Mouse (Mus musculus): ENCODE data around the gene Rps19bp1. TPM values are rescaled to one million over a fixed set of nuclear protein-coding genes. Genes with fewer than 3 reads are reported as not detected.

The Rps19bp1 gene
- total and polyA plus RNA-seq, 2 experiments, result 8.3 to 17.0 TPM

DNA sequence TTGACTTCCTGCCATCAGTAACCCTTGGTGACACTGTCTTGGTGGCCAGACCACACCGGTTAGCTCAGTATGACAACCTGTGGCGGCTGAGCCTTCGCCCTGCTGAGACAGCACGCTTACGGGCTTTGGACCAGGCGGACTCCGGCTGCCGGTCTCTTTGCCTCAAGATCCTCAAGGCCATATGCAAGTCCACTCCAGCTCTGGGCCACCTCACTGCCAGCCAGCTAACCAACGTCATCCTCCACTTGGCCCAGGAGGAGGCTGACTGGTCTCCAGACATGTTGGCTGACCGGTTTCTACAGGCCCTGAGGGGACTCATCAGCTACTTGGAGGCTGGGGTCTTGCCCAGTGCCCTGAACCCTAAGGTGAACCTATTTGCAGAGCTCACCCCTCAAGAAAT is 14.4 kb downstream of the Rps19bp1 start:
- peaks cover 36% of the 10 kb centered on the region for H3K36me3 ChIP-seq (ENCODE audit: control insufficient read depth, insufficient read depth, low read length)
- TF ChIP-seq CTCF (IDR thresholded peaks at IDR 0.05; ENCODE audit: low read depth, low read length), result no peak
- no peak for TF ChIP-seq POLR2A (IDR thresholded peaks at IDR 0.05; ENCODE audit: extremely low read depth, insufficient read depth, low read length)
- peaks cover 34% of the 10 kb centered on the region for H3K4me1 ChIP-seq (ENCODE audit: control insufficient read depth, insufficient read depth, low read length)
- no peaks in the 10 kb centered on the region for H3K79me2 ChIP-seq (ENCODE audit: control insufficient read depth, insufficient read depth, low read length)
- peak; percentile 76 for DNase-seq (ENCODE audit: extremely low read depth, low read depth, low spot score)
- no peak overlapping the region for H3K4me3 ChIP-seq (ENCODE audit: insufficient read depth, low read depth, low read length)
- WGBS, result 28% methylated on average over 10 of the region's 10 CpGs
- 0 out of 2 replicates have a peak overlapping the region, but pooled peaks have one; percentile 2 for H3K9ac ChIP-seq (ENCODE audit: low read depth, low read length)
- peak overlapping the region; percentile 93 for H3K27ac ChIP-seq (replicated peaks; ENCODE audit: insufficient read depth, low read depth, low read length)
- H3K27me3 ChIP-seq (ENCODE audit: control insufficient read depth, insufficient read depth, low read length), result no peaks in the 10 kb centered on the region

DNA sequence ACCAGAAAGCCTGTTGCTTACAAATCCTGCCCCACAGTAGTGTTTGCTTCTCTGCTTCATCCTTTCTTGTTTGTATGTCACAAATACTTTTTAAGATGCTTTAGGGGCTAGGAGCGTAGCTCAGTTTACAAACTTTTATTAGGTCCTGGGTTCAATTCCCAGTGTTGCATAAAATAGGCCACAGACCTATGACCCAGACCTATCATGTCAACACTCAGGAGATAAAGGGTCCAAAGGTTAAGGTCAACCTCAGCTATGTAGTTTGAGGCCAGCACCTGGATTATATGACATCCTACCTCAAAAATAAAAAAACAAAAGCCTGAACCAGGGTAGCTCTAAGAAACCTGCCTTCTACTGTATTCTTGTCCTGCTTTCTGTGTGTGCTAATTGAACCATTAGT is 15.5 kb downstream of the Rps19bp1 start:
- Histone ChIP-seq H3K27ac (replicated peaks; ENCODE audit: insufficient read depth, low read depth, low read length) (peak overlapping the region; percentile 96), H3K4me3 (ENCODE audit: insufficient read depth, low read depth, low read length) (no peak overlapping the region), H3K79me2 (ENCODE audit: control insufficient read depth, insufficient read depth, low read length) (no peaks in the 10 kb centered on the region), H3K9ac (ENCODE audit: low read depth, low read length) (no peak overlapping the region), H3K4me1 (ENCODE audit: control insufficient read depth, insufficient read depth, low read length) (peaks cover 30% of the 10 kb centered on the region), H3K27me3 (ENCODE audit: control insufficient read depth, insufficient read depth, low read length) (no peaks in the 10 kb centered on the region), H3K36me3 (ENCODE audit: control insufficient read depth, insufficient read depth, low read length) (peaks cover 42% of the 10 kb centered on the region)
- 46% methylated on average over 1 of the region's 1 CpGs for WGBS
- peak; percentile 89 for DNase-seq (ENCODE audit: extremely low read depth, low read depth, low spot score)
- TF ChIP-seq POLR2A (IDR thresholded peaks at IDR 0.05; ENCODE audit: extremely low read depth, insufficient read depth, low read length) (no peak), CTCF (IDR thresholded peaks at IDR 0.05; ENCODE audit: low read depth, low read length) (no peak)

DNA sequence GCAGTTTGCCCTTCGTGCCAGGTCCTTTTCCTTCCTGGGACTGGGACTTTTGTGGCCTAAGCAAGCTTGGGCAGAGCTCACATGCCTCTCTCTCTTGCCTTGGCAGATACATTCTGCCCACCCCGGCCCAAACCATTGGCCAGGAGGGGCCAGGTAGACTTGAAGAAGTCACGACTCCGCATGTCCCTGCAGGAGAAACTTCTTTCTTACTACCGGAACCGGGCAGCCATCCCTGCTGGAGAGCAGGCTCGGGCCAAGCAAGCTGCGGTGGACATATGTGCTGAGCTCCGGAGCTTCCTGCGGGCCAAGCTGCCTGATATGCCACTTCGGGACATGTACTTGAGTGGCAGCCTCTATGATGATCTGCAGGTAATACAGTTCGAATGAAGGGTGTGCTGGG is 16.0 kb downstream of the Rps19bp1 start:
- Histone ChIP-seq H3K79me2 (ENCODE audit: control insufficient read depth, insufficient read depth, low read length) (no peaks in the 10 kb centered on the region), H3K9ac (ENCODE audit: low read depth, low read length) (no peak overlapping the region; the same call in 1 of the 2 replicates), H3K4me3 (ENCODE audit: insufficient read depth, low read depth, low read length) (no peak overlapping the region), H3K27me3 (ENCODE audit: control insufficient read depth, insufficient read depth, low read length) (no peaks in the 10 kb centered on the region), H3K36me3 (ENCODE audit: control insufficient read depth, insufficient read depth, low read length) (peaks cover 42% of the 10 kb centered on the region), H3K4me1 (ENCODE audit: control insufficient read depth, insufficient read depth, low read length) (peaks cover 29% of the 10 kb centered on the region), H3K27ac (replicated peaks; ENCODE audit: insufficient read depth, low read depth, low read length) (peak overlapping the region; percentile 96)
- WGBS, result 96% methylated on average over 12 of the region's 12 CpGs
- no peak for DNase-seq (ENCODE audit: extremely low read depth, low read depth, low spot score)
- TF ChIP-seq POLR2A (IDR thresholded peaks at IDR 0.05; ENCODE audit: extremely low read depth, insufficient read depth, low read length) (no peak), CTCF (IDR thresholded peaks at IDR 0.05; ENCODE audit: low read depth, low read length) (no peak)

DNA sequence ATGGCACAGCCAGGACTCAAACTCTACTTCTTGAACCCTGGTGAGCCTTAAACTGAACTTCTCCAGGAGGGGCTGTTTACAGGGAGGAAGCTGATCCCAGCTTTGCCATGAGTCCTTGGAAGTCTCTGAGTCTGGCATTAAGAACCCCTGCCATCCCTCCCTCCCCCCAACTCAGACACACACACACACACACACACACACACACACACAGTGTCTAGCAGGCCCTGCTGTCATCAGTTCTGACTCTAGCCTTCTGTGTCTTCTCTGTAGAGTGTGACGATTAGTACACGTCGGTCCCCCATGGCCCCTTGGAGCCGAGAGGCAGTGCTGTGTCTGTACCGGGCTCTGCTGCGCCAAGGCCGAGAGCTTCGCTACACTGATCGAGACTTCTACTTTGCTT is 28.6 kb downstream of the Rps19bp1 start, which contains the start of gene AC140267.1:
Gene AC140267.1, plus strand, starts transcription at position 301 of the 400 bp plus-strand sequence.
- TF ChIP-seq POLR2A (IDR thresholded peaks at IDR 0.05; ENCODE audit: extremely low read depth, insufficient read depth, low read length) (no peak), CTCF (IDR thresholded peaks at IDR 0.05; ENCODE audit: low read depth, low read length) (no peak)
- 97% methylated on average over 9 of the region's 9 CpGs for WGBS
- Histone ChIP-seq H3K79me2 (ENCODE audit: control insufficient read depth, insufficient read depth, low read length) (peaks cover 23% of the 10 kb centered on the region), H3K27me3 (ENCODE audit: control insufficient read depth, insufficient read depth, low read length) (no peaks in the 10 kb centered on the region), H3K9ac (ENCODE audit: low read depth, low read length) (peak within 1 kb of the TSS; percentile 93), H3K27ac (replicated peaks; ENCODE audit: insufficient read depth, low read depth, low read length) (peak within 1 kb of the TSS; percentile 89; the same call in 1 of the 2 replicates), H3K4me1 (ENCODE audit: control insufficient read depth, insufficient read depth, low read length) (peaks cover 11% of the 10 kb centered on the region), H3K4me3 (ENCODE audit: insufficient read depth, low read depth, low read length) (peak within 1 kb of the TSS; percentile 97), H3K36me3 (ENCODE audit: control insufficient read depth, insufficient read depth, low read length) (peaks cover 34% of the 10 kb centered on the region)
- DNase-seq (ENCODE audit: extremely low read depth, low read depth, low spot score), result no peak

DNA sequence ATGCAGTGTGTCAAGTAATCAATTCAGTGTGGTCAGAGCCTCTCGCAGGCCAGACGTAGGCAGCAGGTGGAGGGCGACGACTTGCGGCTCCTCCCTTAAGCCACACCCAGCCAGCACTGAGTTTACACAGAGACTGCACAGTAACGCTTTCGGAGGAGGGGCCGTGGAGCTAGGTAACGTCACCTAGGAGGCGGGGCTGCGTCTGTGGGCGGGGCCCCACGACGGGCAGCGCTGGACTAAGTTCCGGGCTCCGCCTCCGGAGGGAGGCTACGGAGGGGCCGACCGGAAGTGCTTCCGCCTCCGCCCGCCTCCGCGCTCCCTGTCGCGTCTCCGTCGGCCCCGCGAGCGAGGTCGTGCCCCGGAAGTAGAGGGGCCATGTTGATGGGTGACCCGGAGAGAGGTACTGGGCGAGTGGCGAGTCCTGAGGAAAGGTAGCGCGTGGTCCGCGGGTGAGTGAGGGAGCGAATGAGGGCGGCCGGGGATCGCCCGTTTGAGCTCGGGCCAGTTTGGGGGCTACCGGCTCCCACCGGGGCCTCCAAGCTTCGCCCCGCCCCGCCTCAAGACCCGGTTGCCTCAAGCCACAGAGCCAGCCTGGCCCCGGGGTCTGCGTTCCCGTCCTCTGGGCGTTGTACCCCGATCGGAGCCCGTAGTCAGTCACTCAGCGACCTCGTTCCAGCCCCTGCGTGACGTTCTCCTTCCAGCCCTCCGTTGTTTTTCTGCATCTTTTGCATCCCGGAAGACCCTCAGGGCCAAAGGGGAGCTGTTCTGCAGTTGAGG is 30.2 kb downstream of the Rps19bp1 start, which contains the start of gene Mief1:
Gene Mief1, plus strand, starts transcription at position 286 of the 777 bp plus-strand sequence.
- H3K4me1 ChIP-seq (ENCODE audit: control insufficient read depth, insufficient read depth, low read length), result peaks cover 11% of the 10 kb centered on the region
- peaks cover 27% of the 10 kb centered on the region for H3K36me3 ChIP-seq (ENCODE audit: control insufficient read depth, insufficient read depth, low read length)
- 1% methylated on average over 67 of the region's 67 CpGs for WGBS
- H3K9ac ChIP-seq (ENCODE audit: low read depth, low read length), result peak within 1 kb of the TSS; percentile 93
- peak within 1 kb of the TSS; percentile 89 for H3K27ac ChIP-seq (replicated peaks; ENCODE audit: insufficient read depth, low read depth, low read length)
- H3K79me2 ChIP-seq (ENCODE audit: control insufficient read depth, insufficient read depth, low read length), result peaks cover 23% of the 10 kb centered on the region
- peak; percentile 95 for DNase-seq (ENCODE audit: extremely low read depth, low read depth, low spot score)
- H3K27me3 ChIP-seq (ENCODE audit: control insufficient read depth, insufficient read depth, low read length), result no peaks in the 10 kb centered on the region
- TF ChIP-seq CTCF (IDR thresholded peaks at IDR 0.05; ENCODE audit: low read depth, low read length) (peak; percentile 18; the same call in 1 of the 2 replicates), POLR2A (IDR thresholded peaks at IDR 0.05; ENCODE audit: extremely low read depth, insufficient read depth, low read length) (peak; percentile 56; the same call in 1 of the 2 replicates)
- peak within 1 kb of the TSS; percentile 97 for H3K4me3 ChIP-seq (ENCODE audit: insufficient read depth, low read depth, low read length)

DNA sequence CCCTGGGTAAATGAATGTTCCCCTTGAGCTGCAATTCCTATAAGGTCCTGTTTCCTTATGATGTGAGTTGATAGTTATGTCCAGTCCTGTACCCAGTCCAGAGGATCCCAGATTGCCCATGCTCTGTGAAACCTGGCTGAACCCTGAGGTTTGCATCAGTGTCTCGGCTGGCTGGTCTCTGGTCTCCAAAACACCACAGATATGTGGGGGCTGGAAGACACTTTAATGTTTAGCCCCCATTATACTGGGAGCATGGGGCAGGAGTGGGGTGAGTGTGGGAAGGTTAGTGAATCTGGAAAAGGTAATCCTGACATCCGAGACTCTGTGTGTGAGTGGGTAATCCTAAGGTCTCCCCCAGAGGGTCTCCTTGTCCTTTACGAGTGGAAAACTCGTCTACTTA is 31.1 kb downstream of the Rps19bp1 start:
- H3K9ac ChIP-seq (ENCODE audit: low read depth, low read length), result no peak overlapping the region
- H3K79me2 ChIP-seq (ENCODE audit: control insufficient read depth, insufficient read depth, low read length), result peaks cover 21% of the 10 kb centered on the region
- WGBS, result 82% methylated on average over 4 of the region's 4 CpGs
- no peak overlapping the region for H3K4me3 ChIP-seq (ENCODE audit: insufficient read depth, low read depth, low read length)
- H3K36me3 ChIP-seq (ENCODE audit: control insufficient read depth, insufficient read depth, low read length), result peaks cover 19% of the 10 kb centered on the region
- H3K27ac ChIP-seq (replicated peaks; ENCODE audit: insufficient read depth, low read depth, low read length), result peak overlapping the region; percentile 70
- no peak for DNase-seq (ENCODE audit: extremely low read depth, low read depth, low spot score)
- TF ChIP-seq CTCF (IDR thresholded peaks at IDR 0.05; ENCODE audit: low read depth, low read length), result no peak
- no peaks in the 10 kb centered on the region for H3K27me3 ChIP-seq (ENCODE audit: control insufficient read depth, insufficient read depth, low read length)
- peaks cover 11% of the 10 kb centered on the region for H3K4me1 ChIP-seq (ENCODE audit: control insufficient read depth, insufficient read depth, low read length)

Data from liver, adult 2 months (tissue).